In genomic region chr19:32866765-32867164, GRCm38 (mm10) we compare ENCODE assay signal across 9 mouse cellular contexts.
A peak's percentile ranks its signal among the peaks of the same experiment; 100 is the strongest.
DNase-seq lines count a peak whose midpoint lies in the region; ATAC-seq lines count a peak whose summit lies in the region.
"Had no signal": no experiment of that assay in that cellular context is flagged by ENCODE, and none has a peak within 500 bp of the region (broad histone marks: within the 10 kb centered on the region; RNA-seq: fewer than 3 reads in every experiment).

No protein-coding gene starts in this region.

- ATAC-seq in kidney, embryonic 14.5 days (ENCODE audit: low FRiP score, low TSS enrichment), result no peak
- ATAC-seq in embryonic facial prominence, embryonic 13.5 days (ENCODE audit: insufficient number of reproducible peaks, insufficient read depth, low FRiP score, low TSS enrichment, low read depth), result no peak
- no peak for ATAC-seq in hindbrain, embryonic 11.5 days (ENCODE audit: low FRiP score)
- peak; percentile 68 for ATAC-seq in midbrain, embryonic 13.5 days
- ATAC-seq in cerebellum, adult (ENCODE audit: insufficient number of reproducible peaks, low FRiP score, low TSS enrichment), result no peak

- no peaks in the 10 kb centered on the region for H3K36me3 ChIP-seq in kidney, embryonic 14.5 days (ENCODE audit: control insufficient read depth, insufficient read depth, low read length)
- H3K36me3 ChIP-seq in embryonic facial prominence, embryonic 13.5 days, result no peaks in the 10 kb centered on the region
- H3K36me3 ChIP-seq in hindbrain, embryonic 11.5 days (ENCODE audit: control insufficient read depth, insufficient read depth, low read length), result no peaks in the 10 kb centered on the region
- H3K36me3 ChIP-seq in midbrain, embryonic 13.5 days, result no peaks in the 10 kb centered on the region

- H3K4me2 ChIP-seq in kidney, embryonic 14.5 days (replicated peaks; ENCODE audit: low read depth, low read length), result peak overlapping the region; percentile 36
- H3K4me2 ChIP-seq in embryonic facial prominence, embryonic 13.5 days, result peak overlapping the region; percentile 55
- peak overlapping the region; percentile 30 for H3K4me2 ChIP-seq in hindbrain, embryonic 11.5 days (replicated peaks; ENCODE audit: low read depth, low read length)
- peak overlapping the region; percentile 55 for H3K4me2 ChIP-seq in midbrain, embryonic 13.5 days (replicated peaks)

- peak overlapping the region; percentile 1; the same call in 1 of the 2 replicates for H3K4me3 ChIP-seq in kidney, embryonic 14.5 days (ENCODE audit: low read length)
- H3K4me3 ChIP-seq in embryonic facial prominence, embryonic 13.5 days, result peak overlapping the region; percentile 20; the same call in 1 of the 2 replicates
- peak overlapping the region; percentile 16; the same call in 1 of the 2 replicates for H3K4me3 ChIP-seq in hindbrain, embryonic 11.5 days (ENCODE audit: low read depth, low read length)
- peak overlapping the region; percentile 16 for H3K4me3 ChIP-seq in midbrain, embryonic 13.5 days (replicated peaks)

- H3K27ac ChIP-seq in kidney, embryonic 14.5 days (ENCODE audit: low read depth, low read length), result no peak overlapping the region
- no peak overlapping the region for H3K27ac ChIP-seq in embryonic facial prominence, embryonic 13.5 days
- no peak overlapping the region for H3K27ac ChIP-seq in hindbrain, embryonic 11.5 days (ENCODE audit: low read depth, low read length)
- no peak overlapping the region for H3K27ac ChIP-seq in midbrain, embryonic 13.5 days

- H3K9ac ChIP-seq in kidney, embryonic 14.5 days (ENCODE audit: low read depth, low read length), result no peak overlapping the region
- H3K9ac ChIP-seq in embryonic facial prominence, embryonic 13.5 days, result peak overlapping the region; percentile 17; the same call in 1 of the 2 replicates
- no peak overlapping the region for H3K9ac ChIP-seq in hindbrain, embryonic 11.5 days (ENCODE audit: low read depth, low read length)
- no peak overlapping the region; the same call in 1 of the 2 replicates for H3K9ac ChIP-seq in midbrain, embryonic 13.5 days (replicated peaks)

- H3K4me1 ChIP-seq in kidney, embryonic 14.5 days (ENCODE audit: control insufficient read depth, insufficient read depth, low read length), result peaks cover 4% of the 10 kb centered on the region; the same call in 1 of the 2 replicates
- peaks cover 28% of the 10 kb centered on the region for H3K4me1 ChIP-seq in embryonic facial prominence, embryonic 13.5 days
- H3K4me1 ChIP-seq in hindbrain, embryonic 11.5 days (replicated peaks; ENCODE audit: control insufficient read depth, insufficient read depth, low read length), result no peaks in the 10 kb centered on the region
- peaks cover 14% of the 10 kb centered on the region for H3K4me1 ChIP-seq in midbrain, embryonic 13.5 days (replicated peaks)

- no peak for DNase-seq in kidney, postnatal 14 days
- DNase-seq in hindbrain, embryonic 11.5 days (ENCODE audit: low spot score), result no peak
- no peak for DNase-seq in adrenal gland, adult (ENCODE audit: inconsistent age in 2 of 2, low spot score in 1 of 2)
- no peak for DNase-seq in adipocyte (ENCODE audit: low spot score)
- DNase-seq: adrenal gland, postnatal 10 days had no signal

- 14% methylated on average over 13 of the region's 13 CpGs for WGBS in kidney, embryonic 14.5 days
- 2% methylated on average over 13 of the region's 13 CpGs for whole genome bisulfite sequencing in embryonic facial prominence, embryonic 13.5 days
- 8% methylated on average over 13 of the region's 13 CpGs for WGBS in hindbrain, embryonic 11.5 days
- WGBS in midbrain, embryonic 13.5 days, result 2% methylated on average over 13 of the region's 13 CpGs

- no peaks in the 10 kb centered on the region for H3K27me3 ChIP-seq in kidney, embryonic 14.5 days (ENCODE audit: control insufficient read depth, insufficient read depth, low read length)
- peaks cover 3% of the 10 kb centered on the region; the same call in 1 of the 2 replicates for H3K27me3 ChIP-seq in embryonic facial prominence, embryonic 13.5 days
- no peaks in the 10 kb centered on the region for H3K27me3 ChIP-seq in hindbrain, embryonic 11.5 days (ENCODE audit: control insufficient read depth, insufficient read depth, low read length)
- 0 out of 2 replicates have a peak, but pooled peaks cover 5% of the 10 kb centered on the region for H3K27me3 ChIP-seq in midbrain, embryonic 13.5 days

- no peaks in the 10 kb centered on the region for H3K9me3 ChIP-seq in kidney, embryonic 14.5 days (ENCODE audit: control insufficient read depth, low read length)
- H3K9me3 ChIP-seq in embryonic facial prominence, embryonic 13.5 days, result no peaks in the 10 kb centered on the region
- no peaks in the 10 kb centered on the region for H3K9me3 ChIP-seq in hindbrain, embryonic 11.5 days (ENCODE audit: control insufficient read depth, low read length)
- no peaks in the 10 kb centered on the region for H3K9me3 ChIP-seq in midbrain, embryonic 13.5 days
